Mouse (Mus musculus) kidney, adult 2 months (tissue): ENCODE measurements around the gene Qsox1.

Source experiments
- CTCF ChIP-seq: fragments of 200-500 bp; conservative IDR thresholded peaks from 2 replicates; pipeline ENCODE4 v1.5.1; 2011; ENCODE audit warnings: low read depth, mild to moderate bottlenecking, control low read depth, low read length, moderate library complexity, mixed read lengths; ENCODE audit not compliant: insufficient read depth, insufficient read length
- POLR2A ChIP-seq: fragments of 200-500 bp; IDR thresholded peaks from one replicate; pipeline ENCODE4 v1.6.1; 2011; ENCODE audit warnings: low read depth, low read length, control low read depth

GRCm38 (mm10) chr1:155736096-155736825 lies 76.4 kb downstream of the Qsox1 start:
- TF ChIP-seq CTCF (no peak), POLR2A (no peak)
